Mouse (Mus musculus): Measurements from ENCODE around the gene Lhx6.
"Not testable (repeated sequence)": the region's sequence is repeated elsewhere in the genome, so short reads cannot be mapped to it uniquely, and the experiment has no call there.

Gene Lhx6

DNA sequence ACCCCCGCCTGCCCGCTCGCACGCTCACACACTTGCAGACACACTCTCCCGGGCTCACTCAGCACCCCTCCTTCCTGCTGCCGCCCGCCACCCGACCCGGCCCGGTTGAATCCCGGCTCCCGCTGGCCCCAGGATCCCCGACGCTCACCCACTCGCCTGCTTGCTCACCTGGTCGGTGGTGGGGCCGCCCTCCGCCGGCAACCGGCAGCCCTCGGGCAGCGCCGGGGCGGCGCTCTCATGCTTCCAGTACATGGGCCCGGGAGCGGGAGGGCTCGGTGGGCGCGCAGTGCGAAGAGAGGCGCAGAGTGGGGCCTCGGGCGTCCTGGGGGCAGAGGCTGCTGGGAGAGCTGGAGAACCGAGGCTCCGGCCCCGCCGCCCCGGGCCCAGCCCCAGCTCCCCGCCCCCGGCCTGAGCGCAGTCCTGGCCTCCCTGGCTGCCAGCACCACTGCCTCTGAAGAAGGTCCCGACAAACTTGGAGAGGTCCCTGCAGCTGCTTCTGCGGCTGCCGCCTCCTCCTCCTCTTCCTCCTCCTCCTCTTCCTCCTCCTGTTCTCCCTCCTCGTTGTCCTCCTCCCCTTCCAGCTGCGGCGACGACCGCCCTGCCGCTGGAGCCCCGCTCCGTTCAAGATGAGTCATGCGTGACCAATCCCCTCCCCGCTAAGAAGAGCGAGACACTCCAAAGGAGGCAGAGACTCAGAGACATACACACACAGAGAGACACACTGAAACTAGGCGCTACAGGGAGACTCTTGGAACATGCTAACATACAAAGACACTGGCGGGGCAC, at the start of gene Lhx6:
Lhx6 (minus strand) TSS at position 453 of the 786 bp plus-strand sequence.
- no peak for DNase-seq

DNA sequence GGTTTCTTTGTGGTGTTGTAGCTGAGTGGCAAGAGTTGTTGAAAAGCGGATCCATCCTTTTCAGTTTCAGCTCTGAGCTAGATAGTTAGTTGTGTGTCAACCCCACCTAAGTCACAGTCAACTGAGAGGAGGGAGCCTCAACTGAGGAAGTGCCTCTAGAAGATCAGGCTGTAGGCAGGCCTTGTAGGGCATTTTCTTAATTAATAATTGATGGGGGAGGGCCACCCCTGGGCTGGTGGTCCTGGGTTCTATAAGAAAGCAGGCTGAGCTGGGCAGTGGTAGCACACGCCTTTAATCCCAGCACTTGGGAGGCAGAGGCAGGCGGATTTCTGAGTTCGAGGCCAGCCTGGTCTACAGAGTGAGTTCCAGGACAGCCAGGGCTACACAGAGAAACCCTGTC, 47.2 kb upstream of the Lhx6 start:
- DNase-seq, result not testable (repeated sequence)

- DNase-seq, result no peak
Measured at GRCm38 (mm10) chr2:36148876-36149365, 43.7 kb upstream of the Lhx6 start.

GRCm38 (mm10) chr2:36139096-36139495, 33.9 kb upstream of the Lhx6 start:
- DNase-seq, result no peak

GRCm38 (mm10) chr2:36136300-36136941, 31.2 kb upstream of the Lhx6 start, which contains the start of the genes Mrrf and Rbm18:
Mrrf (plus strand) TSS chr2:36136389.
Rbm18 (minus strand) TSS chr2:36136773.
- peak; percentile 81 to 93 for DNase-seq

- no peak for DNase-seq
Measured at GRCm38 (mm10) chr2:36135887-36136286, 30.7 kb upstream of the Lhx6 start.

- DNase-seq, result no peak
Measured at GRCm38 (mm10) chr2:36129051-36129450, 23.8 kb upstream of the Lhx6 start.

GRCm38 (mm10) chr2:36127973-36128372, 22.8 kb upstream of the Lhx6 start:
- DNase-seq, result no peak

GRCm38 (mm10) chr2:36126795-36127429, 21.7 kb upstream of the Lhx6 start:
- DNase-seq, result no peak

GRCm38 (mm10) chr2:36112632-36113031, 7.4 kb upstream of the Lhx6 start:
- DNase-seq, result no peak

GRCm38 (mm10) chr2:36108615-36109014, 3.4 kb upstream of the Lhx6 start:
- no peak for DNase-seq

GRCm38 (mm10) chr2:36104436-36104955, 712 bp downstream of the Lhx6 start:
- DNase-seq, result no peak

DNA sequence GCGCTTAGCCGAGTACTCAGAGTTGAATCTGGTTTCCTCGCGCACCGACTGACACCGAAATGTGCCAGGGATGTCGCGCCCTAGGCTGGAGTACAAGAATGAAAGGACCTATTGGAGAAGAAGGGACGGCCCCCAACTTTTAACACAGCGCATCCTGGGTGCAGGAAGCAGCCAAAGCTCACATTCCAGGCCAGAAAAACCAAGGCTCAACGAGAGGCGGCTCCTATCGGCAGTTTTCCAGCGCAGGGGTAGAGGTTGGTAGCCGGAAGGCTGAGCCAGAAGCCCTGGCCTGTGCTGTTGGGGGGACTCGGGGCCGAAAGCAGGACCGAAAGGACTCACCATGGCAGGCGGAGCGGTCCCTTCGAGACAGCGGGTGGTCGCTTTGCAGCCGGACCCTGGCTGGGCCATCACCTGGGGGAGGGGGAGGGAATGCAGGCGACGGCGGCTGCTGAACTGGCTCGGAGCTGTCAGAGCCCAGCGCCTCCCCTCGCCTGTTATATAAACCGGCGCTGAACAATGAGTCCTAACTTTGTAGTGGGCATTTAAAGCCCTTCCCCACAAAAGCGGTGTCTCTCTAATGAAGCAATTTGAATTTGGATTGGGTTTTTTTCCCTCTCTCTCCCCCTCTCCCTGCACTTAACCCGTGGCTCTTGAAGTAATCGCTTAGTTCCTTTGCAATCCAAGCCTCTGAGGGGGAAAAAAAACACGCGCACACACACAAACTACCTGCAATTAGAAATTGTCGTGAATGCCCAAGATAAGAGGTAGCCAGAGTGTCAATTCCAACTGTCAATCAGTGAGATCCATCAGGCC, 1.4 kb downstream of the Lhx6 start:
- DNase-seq, result no peak

GRCm38 (mm10) chr2:36103069-36103554, 2.1 kb downstream of the Lhx6 start:
- DNase-seq, result no peak

DNA sequence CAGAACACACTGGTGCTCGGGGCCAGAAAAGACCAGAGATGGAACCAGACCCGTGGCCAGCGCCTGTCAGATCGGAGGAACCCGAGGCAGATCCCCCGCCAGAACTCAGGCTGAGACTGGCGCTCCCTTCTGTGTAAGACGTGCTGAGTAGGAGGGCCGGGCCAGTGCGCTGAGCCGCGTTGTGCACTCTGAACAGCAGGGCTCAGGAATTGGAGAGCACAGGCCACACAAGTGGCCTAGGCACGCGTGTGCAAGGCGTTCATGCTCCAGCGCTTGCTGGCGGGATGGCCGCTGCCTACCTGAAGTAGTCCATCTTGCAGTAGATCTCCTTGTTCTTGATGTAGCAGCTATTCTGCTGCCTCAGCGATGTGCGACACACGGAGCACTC, 2.7 kb downstream of the Lhx6 start:
- DNase-seq, result no peak

- DNase-seq, result no peak
Measured at GRCm38 (mm10) chr2:36101866-36102558, 3.2 kb downstream of the Lhx6 start.

GRCm38 (mm10) chr2:36099739-36100138, 5.5 kb downstream of the Lhx6 start:
- DNase-seq, result no peak

DNA sequence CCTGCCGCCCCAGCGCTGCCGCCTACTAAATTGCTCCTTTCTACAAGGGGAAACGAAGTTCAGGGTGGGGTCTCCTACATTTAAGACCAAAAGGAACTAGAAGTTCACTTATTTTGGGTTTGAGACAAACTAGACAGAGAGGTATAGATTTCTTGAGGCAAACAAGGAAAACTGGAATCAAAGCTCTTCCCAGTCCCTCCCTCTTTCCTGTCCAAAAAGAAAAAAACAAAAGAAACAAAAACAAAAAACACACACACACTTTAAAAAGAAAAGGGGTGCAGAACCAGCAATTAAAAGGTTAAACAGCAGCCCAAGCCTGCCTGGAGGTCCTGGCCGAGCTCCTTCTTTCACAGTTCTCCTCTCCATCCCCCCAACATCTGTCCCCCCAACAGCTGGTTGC, 7.2 kb downstream of the Lhx6 start:
- DNase-seq, result no peak

GRCm38 (mm10) chr2:36097129-36097815, 7.9 kb downstream of the Lhx6 start:
- DNase-seq, result no peak

GRCm38 (mm10) chr2:36093914-36094475, 11.2 kb downstream of the Lhx6 start:
- DNase-seq, result no peak

DNA sequence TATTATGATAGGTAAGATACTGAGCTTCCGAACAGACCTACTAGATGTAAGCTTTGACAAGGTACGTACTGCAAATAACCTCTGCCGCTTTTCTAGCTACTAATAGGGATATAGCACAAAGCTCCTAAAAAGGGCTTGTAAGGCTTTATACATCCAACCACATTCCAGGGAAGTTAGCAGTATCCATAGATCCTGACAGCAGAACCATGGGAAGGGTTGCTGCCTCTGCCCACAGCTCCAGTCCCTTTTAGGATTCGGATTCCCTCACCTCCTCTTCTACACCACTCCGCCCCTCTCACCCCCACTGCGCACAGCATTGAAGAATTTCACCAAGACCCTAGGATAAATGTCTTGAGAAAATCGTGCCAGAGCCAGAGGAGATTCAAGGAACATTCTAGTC, 11.9 kb downstream of the Lhx6 start:
- DNase-seq, result no peak
